Mouse (Mus musculus) intestine, postnatal 0 days (tissue): Measurements from ENCODE around the gene Rasal2. TPM values are rescaled to one million over a fixed set of nuclear protein-coding genes. Genes with fewer than 3 reads are reported as not detected.

Experiments
- ATAC-seq: fragments of 200-750 bp; cut with Nextera tagmentation; 2 replicates; pipeline ENCODE4 v1.8.0; 2017; ENCODE audit warnings: mild to moderate bottlenecking, moderate TSS enrichment, moderate library complexity
- H3K27ac ChIP-seq: fragments of 300-500 bp; sonication (generic); 2 replicates; pipeline ENCODE4 v1.5.1; 2014; ENCODE audit warnings: mild to moderate bottlenecking, low read depth, low read length, moderate library complexity
- H3K27me3 ChIP-seq: fragments of 300-500 bp; sonication (generic); replicated peaks from 2 replicates; pipeline ENCODE4 v1.6.1; 2014; ENCODE audit warnings: low read length, mixed read lengths; ENCODE audit not compliant: control insufficient read depth, insufficient read depth
- H3K36me3 ChIP-seq: fragments of 300-500 bp; sonication (generic); 2 replicates; pipeline ENCODE4 v1.6.1; 2014; ENCODE audit warnings: mild to moderate bottlenecking, moderate library complexity; ENCODE audit not compliant: control insufficient read depth, insufficient read depth
- H3K4me1 ChIP-seq: fragments of 300-500 bp; sonication (generic); replicated peaks from 2 replicates; pipeline ENCODE4 v1.6.1; 2014; ENCODE audit warnings: antibody characterized with exemption, low read length, mixed read lengths; ENCODE audit not compliant: control insufficient read depth, insufficient read depth
- H3K4me2 ChIP-seq: fragments of 300-500 bp; sonication (generic); replicated peaks from 2 replicates; pipeline ENCODE4 v1.6.1; 2014; ENCODE audit warnings: low read depth, mild to moderate bottlenecking, moderate library complexity
- H3K4me3 ChIP-seq: fragments of 300-500 bp; sonication (generic); 2 replicates; pipeline ENCODE4 v1.5.1; 2014; ENCODE audit warnings: low read depth, low read length
- H3K9ac ChIP-seq: fragments of 300-500 bp; sonication (generic); 2 replicates; pipeline ENCODE4 v1.6.1; 2014; ENCODE audit warnings: mild to moderate bottlenecking, low read depth, low read length
- H3K9me3 ChIP-seq: fragments of 300-500 bp; sonication (generic); 2 replicates; pipeline ENCODE4 v1.6.1; 2016; ENCODE audit warnings: mixed run types; ENCODE audit not compliant: control insufficient read depth
- CTCF ChIP-seq: sonication (generic); IDR thresholded peaks from 2 replicates; pipeline ENCODE4 v1.5.1; 2016; ENCODE audit warnings: low read depth, mild to moderate bottlenecking, control low read depth, antibody characterized with exemption, moderate library complexity
- WGBS: fragments of 180-500 bp; shearing (Covaris S2); extraction: QIAGEN DNeasy Blood & Tissue Kit; methylation state at CpG from one replicate; pipeline ENCODE4 v1.1.7; 2014; 5-methylcytosine and 5-hydroxymethylcytosine counted together
- polyA plus RNA-seq: library from polyadenylated mRNA; unstranded; fragments of >200 nt; fragmentation: Nextera tagmentation; extraction: Ambion mirVana; gene quantifications from 2 replicates; pipeline ENCODE4 v1.2.1, GENCODE M21; 2015

Rasal2 gene
- polyA plus RNA-seq, 1 experiment from 2014 or later = 5.3 TPM

DNA sequence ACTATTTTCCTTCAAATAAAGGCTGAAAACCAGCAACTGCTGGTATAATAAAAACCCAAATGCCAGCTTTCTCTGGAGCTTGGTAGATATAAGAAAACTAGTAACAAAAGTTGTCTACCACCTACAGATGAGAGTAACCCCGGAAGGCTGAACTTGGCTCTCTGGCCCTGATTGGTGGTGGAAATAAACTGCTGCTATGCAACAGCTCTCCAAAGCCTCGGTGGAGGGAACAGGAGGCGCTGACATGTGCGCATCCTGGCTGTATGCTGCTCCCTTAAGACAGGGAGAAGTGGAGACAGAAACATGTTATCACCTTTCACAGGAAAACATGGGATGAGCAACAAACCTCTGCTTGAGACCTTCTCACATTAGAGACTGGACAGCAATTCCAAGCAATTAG lies 206.7 kb downstream of the Rasal2 start:
- Histone ChIP-seq H3K9me3 (no peaks in the 10 kb centered on the region), H3K27me3 (no peaks in the 10 kb centered on the region), H3K36me3 (no peaks in the 10 kb centered on the region), H3K4me2 (no peak overlapping the region), H3K9ac (no peak overlapping the region), H3K4me1 (no peaks in the 10 kb centered on the region), H3K27ac (no peak overlapping the region), H3K4me3 (no peak overlapping the region)
- WGBS = 72% methylated on average over 4 of the region's 4 CpGs
- ATAC-seq = no peak
- TF ChIP-seq CTCF = no peak

- Histone ChIP-seq H3K36me3 (no peaks in the 10 kb centered on the region), H3K27ac (no peak overlapping the region), H3K9ac (no peak overlapping the region), H3K9me3 (no peaks in the 10 kb centered on the region), H3K27me3 (no peaks in the 10 kb centered on the region), H3K4me1 (no peaks in the 10 kb centered on the region), H3K4me2 (no peak overlapping the region), H3K4me3 (no peak overlapping the region)
- no peak for ATAC-seq
- 78% methylated on average over 3 of the region's 3 CpGs for WGBS
- no peak for TF ChIP-seq CTCF
Observed at GRCm38 (mm10) chr1:157183043-157183442, 229.4 kb downstream of the Rasal2 start.

GRCm38 (mm10) chr1:157182431-157182830 lies 230.0 kb downstream of the Rasal2 start:
- no peak overlapping the region for H3K4me3 ChIP-seq
- H3K4me1 ChIP-seq = no peaks in the 10 kb centered on the region
- no peaks in the 10 kb centered on the region for H3K36me3 ChIP-seq
- no peaks in the 10 kb centered on the region for H3K27me3 ChIP-seq
- no peak for TF ChIP-seq CTCF
- no peak overlapping the region for H3K9ac ChIP-seq
- no peak for ATAC-seq
- no peak overlapping the region for H3K4me2 ChIP-seq
- 68% methylated on average over 5 of the region's 5 CpGs for WGBS
- no peak overlapping the region for H3K27ac ChIP-seq
- no peaks in the 10 kb centered on the region for H3K9me3 ChIP-seq

DNA sequence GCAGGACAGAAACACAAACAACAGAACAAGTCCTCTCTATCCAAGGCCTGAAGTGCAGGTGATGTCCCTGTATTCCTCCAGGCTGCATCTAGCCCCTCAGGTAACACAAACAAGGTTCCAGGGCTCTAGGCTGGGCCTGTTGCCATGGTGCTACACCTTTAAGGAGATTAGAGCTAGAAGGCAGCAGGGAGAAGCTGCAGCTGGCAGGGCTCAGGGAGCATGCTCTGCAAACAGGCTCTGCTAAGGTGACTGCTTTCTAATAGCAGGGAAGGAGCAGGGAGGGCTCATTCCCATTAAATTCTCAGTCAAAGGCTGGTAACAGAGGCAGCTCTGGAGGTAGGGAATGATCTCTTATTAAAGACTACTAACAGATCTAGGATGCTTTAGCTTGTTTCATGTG lies 231.3 kb downstream of the Rasal2 start:
- TF ChIP-seq CTCF = no peak

GRCm38 (mm10) chr1:157178988-157179764 lies 233.2 kb downstream of the Rasal2 start:
- no peak overlapping the region for H3K9ac ChIP-seq
- no peak for ATAC-seq
- H3K9me3 ChIP-seq = no peaks in the 10 kb centered on the region
- H3K36me3 ChIP-seq = no peaks in the 10 kb centered on the region
- 51% methylated on average over 9 of the region's 9 CpGs for WGBS
- H3K4me2 ChIP-seq = no peak overlapping the region
- H3K27me3 ChIP-seq = no peaks in the 10 kb centered on the region
- H3K4me3 ChIP-seq = no peak overlapping the region
- no peak overlapping the region for H3K27ac ChIP-seq
- no peak for TF ChIP-seq CTCF
- H3K4me1 ChIP-seq = no peaks in the 10 kb centered on the region

More for the DNA sequence above, 231.3 kb downstream of the Rasal2 start:
- no peak for ATAC-seq
- Histone ChIP-seq H3K4me2 (no peak overlapping the region), H3K9ac (no peak overlapping the region), H3K9me3 (no peaks in the 10 kb centered on the region), H3K4me3 (no peak overlapping the region), H3K27ac (no peak overlapping the region), H3K4me1 (no peaks in the 10 kb centered on the region), H3K36me3 (no peaks in the 10 kb centered on the region), H3K27me3 (no peaks in the 10 kb centered on the region)

GRCm38 (mm10) chr1:157169292-157169691 lies 243.1 kb downstream of the Rasal2 start:
- no peak overlapping the region for H3K4me3 ChIP-seq
- H3K27ac ChIP-seq = no peak overlapping the region
- no peaks in the 10 kb centered on the region for H3K9me3 ChIP-seq
- TF ChIP-seq CTCF = no peak
- no peaks in the 10 kb centered on the region for H3K27me3 ChIP-seq
- no peaks in the 10 kb centered on the region for H3K4me1 ChIP-seq
- H3K36me3 ChIP-seq = no peaks in the 10 kb centered on the region
- ATAC-seq = no peak
- no peak overlapping the region for H3K9ac ChIP-seq
- H3K4me2 ChIP-seq = no peak overlapping the region
- 87% methylated on average over 8 of the region's 8 CpGs for WGBS
